ENCODE assay signal across 8 mouse cellular contexts in genomic region chr2:73791846-73792630, GRCm38 (mm10). TPM values are rescaled to one million over a fixed set of nuclear protein-coding genes. Genes with fewer than 3 reads are reported as not detected.
DNase-seq lines count a peak whose midpoint lies in the region; ATAC-seq and TF ChIP-seq lines count a peak whose summit lies in the region.

No protein-coding gene starts in this region.

- WGBS in kidney, postnatal 0 days, result 50% methylated on average over 19 of the region's 19 CpGs
- WGBS in kidney, embryonic 14.5 days, result 50% methylated on average over 19 of the region's 19 CpGs

- TF ChIP-seq RAD21 in MEL (IDR thresholded peaks at IDR 0.05; ENCODE audit: low read depth, low read length), result peak; percentile 18

- no peaks in the 10 kb centered on the region for H3K9me3 ChIP-seq in kidney, postnatal 0 days (replicated peaks; ENCODE audit: low read length)
- H3K9me3 ChIP-seq in kidney, embryonic 14.5 days (ENCODE audit: control insufficient read depth, low read length), result no peaks in the 10 kb centered on the region
- H3K9me3 ChIP-seq in MEL (replicated peaks; ENCODE audit: insufficient read depth, low read length), result no peaks in the 10 kb centered on the region

- no peak for TF ChIP-seq EP300 in MEL (IDR thresholded peaks at IDR 0.05; ENCODE audit: low read depth in 1 of 2, low read length in 2 of 2)

- ATAC-seq in kidney, postnatal 0 days (replicated peaks; ENCODE audit: low FRiP score, low read depth), result no peak
- no peak for ATAC-seq in kidney, embryonic 14.5 days (ENCODE audit: low FRiP score, low TSS enrichment)
- peak; percentile 60 for ATAC-seq in megakaryocyte progenitor cell, adult 5-6 weeks (replicated peaks; ENCODE audit: poor library complexity)

- peak; percentile 64 for TF ChIP-seq CTCF in kidney, postnatal 0 days (IDR thresholded peaks at IDR 0.05; ENCODE audit: low read depth)
- peak in 2 of 3 experiments; percentile 17 to 19; a peak in 2 of 6 replicates for TF ChIP-seq CTCF in MEL (IDR thresholded peaks at IDR 0.05 in 2 of 3, conservative IDR thresholded peaks at IDR 0.05 in 1 of 3; ENCODE audit: control insufficient read depth in 1 of 3, insufficient read depth in 1 of 3, low read depth in 2 of 3, low read length in 3 of 3, poor library complexity in 1 of 3, severe bottlenecking in 1 of 3)

- peak overlapping the region; percentile 11; the same call in 1 of the 2 replicates for H3K4me2 ChIP-seq in kidney, postnatal 0 days (ENCODE audit: low read length)
- no peak overlapping the region for H3K4me2 ChIP-seq in kidney, embryonic 14.5 days (replicated peaks; ENCODE audit: low read depth, low read length)

- intact Hi-C loops in left cerebral cortex, postnatal 25 days (cut with DNase I), result no loop called here

- no peak overlapping the region for H3K27ac ChIP-seq in kidney, postnatal 0 days
- no peak overlapping the region for H3K27ac ChIP-seq in kidney, embryonic 14.5 days (ENCODE audit: low read depth, low read length)
- H3K27ac ChIP-seq in MEL (ENCODE audit: control insufficient read depth, low read depth, low read length), result no peak overlapping the region

- DNase-seq in kidney, postnatal 0 days (ENCODE audit: low spot score), result peak; percentile 32
- DNase-seq in MEL (ENCODE audit: low read depth, low spot score), result no peak
- DNase-seq in forelimb bud, embryonic 11.5 days (ENCODE audit: low read depth, low spot score), result peak; percentile 32
- no peak for DNase-seq in spleen, postnatal 4 days (ENCODE audit: low spot score in 2 of 2)
- DNase-seq in layer of hippocampus, postnatal 36 days, result no peak
- no peak for DNase-seq in left cerebral cortex, postnatal 25 days (ENCODE audit: low spot score in 2 of 2)

- no peaks in the 10 kb centered on the region for H3K27me3 ChIP-seq in kidney, postnatal 0 days (ENCODE audit: insufficient read depth, low read length)
- no peaks in the 10 kb centered on the region for H3K27me3 ChIP-seq in kidney, embryonic 14.5 days (ENCODE audit: control insufficient read depth, insufficient read depth, low read length)
- H3K27me3 ChIP-seq in MEL (ENCODE audit: control insufficient read depth in 1 of 2, insufficient read depth in 2 of 2, low read length in 2 of 2), result no peaks in the 10 kb centered on the region

- no peak for TF ChIP-seq POLR2A in MEL (IDR thresholded peaks at IDR 0.05; ENCODE audit: control insufficient read depth in 1 of 2, insufficient read depth in 1 of 2, low read depth in 1 of 2, low read length in 2 of 2, poor library complexity in 1 of 2)

- H3K4me3 ChIP-seq in kidney, postnatal 0 days (replicated peaks; ENCODE audit: low read depth, low read length), result no peak overlapping the region
- H3K4me3 ChIP-seq in kidney, embryonic 14.5 days (ENCODE audit: low read length), result no peak overlapping the region
- H3K4me3 ChIP-seq in MEL (ENCODE audit: control insufficient read depth in 1 of 2, insufficient read depth in 1 of 2, low read depth in 2 of 2, low read length in 2 of 2), result no peak overlapping the region

- H3K9ac ChIP-seq in kidney, postnatal 0 days (ENCODE audit: low read depth, low read length), result no peak overlapping the region
- H3K9ac ChIP-seq in kidney, embryonic 14.5 days (ENCODE audit: low read depth, low read length), result no peak overlapping the region
- no peak overlapping the region for H3K9ac ChIP-seq in MEL (ENCODE audit: control insufficient read depth, low read depth, low read length, poor library complexity, severe bottlenecking)

- H3K4me1 ChIP-seq in kidney, postnatal 0 days (replicated peaks; ENCODE audit: insufficient read depth, low read length), result no peaks in the 10 kb centered on the region
- H3K4me1 ChIP-seq in kidney, embryonic 14.5 days (ENCODE audit: control insufficient read depth, insufficient read depth, low read length), result no peaks in the 10 kb centered on the region
- H3K4me1 ChIP-seq in MEL (ENCODE audit: control insufficient read depth in 1 of 2, insufficient read depth in 2 of 2, low read length in 2 of 2), result peaks cover 0 to 9% of the 10 kb centered on the region in 2 experiments; a peak in 3 of 4 replicates

- H3K36me3 ChIP-seq in kidney, postnatal 0 days (ENCODE audit: insufficient read depth, low read length), result no peaks in the 10 kb centered on the region
- H3K36me3 ChIP-seq in kidney, embryonic 14.5 days (ENCODE audit: control insufficient read depth, insufficient read depth, low read length), result no peaks in the 10 kb centered on the region
- H3K36me3 ChIP-seq in MEL (ENCODE audit: control insufficient read depth in 1 of 2, insufficient read depth in 2 of 2, low read length in 2 of 2), result peaks cover 0 to 7% of the 10 kb centered on the region in 2 experiments; a peak in 2 of 4 replicates

- no peaks in the 10 kb centered on the region for H3K79me2 ChIP-seq in MEL (ENCODE audit: control insufficient read depth, insufficient read depth, low read length, poor library complexity)

TF ChIP-seq in MEL, 35 proteins besides CTCF, POLR2A, EP300 and RAD21:
- TF ChIP-seq SMC3 (IDR thresholded peaks at IDR 0.05; ENCODE audit: low read depth, low read length), result peak; percentile 22; the same call in 1 of the 2 replicates
- TF ChIP-seq NRF1 (IDR thresholded peaks at IDR 0.05; ENCODE audit: insufficient read depth, low read depth, low read length, poor library complexity, severe bottlenecking), result no peak

RNA-seq across cellular contexts. Expression of gene Chn1, which starts 16.9 kb away (rescaled TPM):
- polyA plus RNA-seq in kidney, postnatal 0 days (2015; fragmentation: Nextera tagmentation; extraction: Ambion mirVana), result 12.4 and 12.9 TPM in 2 replicates
- 17.5 and 19.1 TPM in 2 replicates for polyA plus RNA-seq in kidney, embryonic 14.5 days (2014; fragmentation: Nextera tagmentation; extraction: Ambion mirVana)
- 5.0 and 9.0 TPM in 2 replicates for total RNA-seq in MEL (2012; rRNA removed)
- 10 to 100 TPM in 1 of 2 experiments, not detected in 1; 14.1 TPM for polyA plus RNA-seq in MEL (2012; ENCODE audit: insufficient read depth in 1 of 2, insufficient read length in 2 of 2, low read depth in 1 of 2, low replicate concordance in 2 of 2, missing spikeins in 1 of 2)
- total RNA-seq in megakaryocyte progenitor cell, adult 5-6 weeks (2015), result 0.10 TPM in 1 of 2 replicates, not detected in the other
- 0.21 and 0.51 TPM in 2 replicates for total RNA-seq in megakaryocyte progenitor cell, adult 5-6 weeks (2017)
- total RNA-seq in layer of hippocampus, postnatal 36 days (2021), result 1,000 to 10,000 TPM; 1,726 to 1,746 TPM
- 1,000 to 10,000 TPM; 1,573 to 1,627 TPM for total RNA-seq in left cerebral cortex, postnatal 25 days (2021)

Comparison
In these comparisons a context has a peak if more than half of its experiments do, and no peak if none do; other contexts are left out.
1. DNase-seq: peak in kidney, postnatal 0 days (single experiment) and forelimb bud, embryonic 11.5 days (single experiment); none in MEL (single experiment), spleen, postnatal 4 days (0 of 2), layer of hippocampus, postnatal 36 days (0 of 2) and left cerebral cortex, postnatal 25 days (0 of 2).
2. RNA of gene Chn1, which starts 16.9 kb away (total RNA-seq): 1,726 to 1,746 TPM in layer of hippocampus, postnatal 36 days and 1,573 to 1,627 TPM in left cerebral cortex, postnatal 25 days; 5.0 to 9.0 TPM in MEL and 0.10 to 0.51 TPM in megakaryocyte progenitor cell, adult 5-6 weeks; every median in the first group is over 100 times any median in the second.